In the genomic region with DNA sequence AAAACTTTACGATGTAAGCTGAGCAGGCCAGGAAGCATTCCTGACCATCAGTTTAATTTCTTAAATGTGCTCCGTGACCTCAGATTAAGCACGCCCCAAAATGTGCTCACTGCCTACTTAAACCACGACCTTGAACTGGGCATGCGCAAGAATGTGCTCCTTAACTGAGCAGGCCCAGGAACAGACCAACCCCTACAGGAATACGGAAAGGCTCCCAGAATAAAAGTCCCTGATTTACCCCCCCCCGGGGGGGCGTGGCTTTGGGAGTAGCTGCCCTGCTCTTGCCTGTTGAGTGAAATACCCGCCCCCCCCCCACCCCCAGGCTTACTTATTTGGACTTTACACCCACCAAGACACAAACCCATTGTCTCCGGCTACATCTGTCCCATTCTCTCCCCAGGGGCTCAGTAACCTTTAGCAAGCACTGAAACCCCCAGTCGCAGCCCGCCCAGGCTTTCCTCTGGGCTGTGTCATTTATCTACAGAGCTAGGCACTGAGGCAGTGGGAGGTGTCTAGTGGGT, we compare ENCODE assay signal across 9 mouse cellular contexts. TPM values are rescaled to one million over a fixed set of nuclear protein-coding genes. Genes with fewer than 3 reads are reported as not detected.
DNase-seq lines count a peak whose midpoint lies in the region; ATAC-seq lines count a peak whose summit lies in the region.
"Had no signal": no experiment of that assay in that cellular context is flagged by ENCODE, and none has a peak within 500 bp of the region (broad histone marks: within the 10 kb centered on the region; RNA-seq: fewer than 3 reads in every experiment).

No protein-coding gene starts in this region.

- 24% methylated on average over 12 of the region's 12 CpGs for WGBS in embryonic facial prominence, embryonic 15.5 days
- 29% methylated on average over 12 of the region's 12 CpGs for WGBS in limb, embryonic 12.5 days

- H3K4me1 ChIP-seq in embryonic facial prominence, embryonic 15.5 days, result peaks cover 19% of the 10 kb centered on the region
- H3K4me1 ChIP-seq in limb, embryonic 12.5 days (replicated peaks), result peaks cover 24% of the 10 kb centered on the region; the same call in 1 of the 2 replicates

- H3K4me3 ChIP-seq in embryonic facial prominence, embryonic 15.5 days (replicated peaks), result no peak overlapping the region
- H3K4me3 ChIP-seq in limb, embryonic 12.5 days (replicated peaks), result no peak overlapping the region

- H3K9me3 ChIP-seq in embryonic facial prominence, embryonic 15.5 days (replicated peaks), result no peaks in the 10 kb centered on the region
- H3K9me3 ChIP-seq in limb, embryonic 12.5 days, result no peaks in the 10 kb centered on the region

- no peaks in the 10 kb centered on the region for H3K27me3 ChIP-seq in embryonic facial prominence, embryonic 15.5 days
- no peaks in the 10 kb centered on the region for H3K27me3 ChIP-seq in limb, embryonic 12.5 days

- H3K4me2 ChIP-seq in embryonic facial prominence, embryonic 15.5 days (replicated peaks), result no peak overlapping the region
- no peak overlapping the region for H3K4me2 ChIP-seq in limb, embryonic 12.5 days

- H3K9ac ChIP-seq in embryonic facial prominence, embryonic 15.5 days, result no peak overlapping the region
- H3K9ac ChIP-seq in limb, embryonic 12.5 days (replicated peaks), result no peak overlapping the region

- H3K27ac ChIP-seq in embryonic facial prominence, embryonic 15.5 days (replicated peaks), result peak overlapping the region; percentile 63; the same call in 1 of the 2 replicates
- no peak overlapping the region for H3K27ac ChIP-seq in limb, embryonic 12.5 days

- peak; percentile 38 for DNase-seq in urinary bladder, postnatal 14 days (ENCODE audit: low spot score)
- no peak for DNase-seq in urinary bladder, postnatal 25 days (ENCODE audit: low spot score)
- DNase-seq in yolk sac, embryonic 10.5 days (ENCODE audit: low spot score), result peak; percentile 72
- DNase-seq in right cerebral cortex, postnatal 4 days, result no peak
- DNase-seq in frontal cortex, postnatal 25 days (ENCODE audit: low spot score in 2 of 2), result no peak
- DNase-seq in thymus, adult 18-20 months, result no peak
- DNase-seq: layer of hippocampus, adult 9-11 months had no signal

- no peaks in the 10 kb centered on the region for H3K36me3 ChIP-seq in embryonic facial prominence, embryonic 15.5 days
- no peaks in the 10 kb centered on the region for H3K36me3 ChIP-seq in limb, embryonic 12.5 days

- peak; percentile 63; the same call in 1 of the 2 replicates for ATAC-seq in embryonic facial prominence, embryonic 15.5 days (ENCODE audit: insufficient number of reproducible peaks, low FRiP score, low TSS enrichment, low read depth)
- peak; percentile 39; the same call in 1 of the 2 replicates for ATAC-seq in limb, embryonic 12.5 days (ENCODE audit: insufficient number of reproducible peaks, insufficient read depth, low FRiP score, low TSS enrichment, low read depth)

RNA-seq across cellular contexts. Expression of a gene that starts 48.9 kb away (rescaled TPM):
- polyA plus RNA-seq in embryonic facial prominence, embryonic 15.5 days (2015; fragmentation: Nextera tagmentation; extraction: Ambion mirVana), result 51.6 and 54.8 TPM in 2 replicates
- 4.1 and 8.0 TPM in 2 replicates for polyA plus RNA-seq in limb, embryonic 12.5 days (2016; fragmentation: Nextera tagmentation; extraction: Ambion mirVana)

RNA-seq across cellular contexts. Expression of a gene that starts 49.8 kb away (rescaled TPM):
- 1.1 and 1.3 TPM in 2 replicates for polyA plus RNA-seq in embryonic facial prominence, embryonic 15.5 days (2015; fragmentation: Nextera tagmentation; extraction: Ambion mirVana)
- polyA plus RNA-seq in limb, embryonic 12.5 days (2016; fragmentation: Nextera tagmentation; extraction: Ambion mirVana), result 0.41 and 0.50 TPM in 2 replicates

Comparison
In these comparisons a context has a peak if more than half of its experiments do, and no peak if none do; other contexts are left out.
1. DNase-seq: peak in urinary bladder, postnatal 14 days (single experiment) and yolk sac, embryonic 10.5 days (single experiment); none in urinary bladder, postnatal 25 days (single experiment), right cerebral cortex, postnatal 4 days (single experiment), frontal cortex, postnatal 25 days (0 of 2) and thymus, adult 18-20 months (0 of 2).